Mouse (Mus musculus): ENCODE data around the gene Dnah14.

DNA sequence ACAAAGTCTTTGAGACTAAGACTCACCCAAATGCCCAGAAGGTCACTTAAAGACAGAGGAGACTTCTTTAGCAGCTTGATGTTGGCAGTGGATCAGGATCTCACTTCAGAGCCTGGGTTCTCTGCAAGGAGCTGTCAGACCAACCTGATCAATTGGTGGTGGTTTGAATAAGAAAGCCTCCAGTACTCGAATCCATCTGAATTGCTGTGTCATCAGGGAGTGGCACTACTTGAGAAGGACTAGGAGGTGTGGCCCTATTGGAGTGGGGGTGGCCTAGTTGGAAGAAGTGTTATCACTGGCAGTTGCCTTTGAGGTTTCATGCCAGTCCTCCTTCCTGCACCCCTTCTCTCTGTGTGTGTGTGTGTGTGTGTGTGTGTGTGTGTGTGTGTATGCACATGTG lies 200.2 kb downstream of the Dnah14 start:
- TF ChIP-seq CTCF (IDR thresholded peaks at IDR 0.05; ENCODE audit: low read depth) = no peak
- TF ChIP-seq EP300 (IDR thresholded peaks at IDR 0.05; ENCODE audit: low read depth) = no peak
